Mouse (Mus musculus) skeletal muscle tissue, adult 2 months (tissue): ENCODE data around the gene Hsf5.

Experiments
- DNase-seq: peaks from one replicate; pipeline ENCODE4 v3.0.0-alpha.2; 2012; ENCODE audit warnings: low read depth, low spot score

The Hsf5 gene

GRCm38 (mm10) chr11:87616790-87617474 lies at the start of gene Hsf5:
TSS of gene Hsf5 (plus strand) at chr11:87617164.
- no peak for DNase-seq

- no peak for DNase-seq
Observed at GRCm38 (mm10) chr11:87568255-87568953, 48.6 kb upstream of the Hsf5 start, which contains the start of gene Sept4. TSS of gene Sept4 (plus strand) at chr11:87568903.

GRCm38 (mm10) chr11:87570743-87571142 lies 46.2 kb upstream of the Hsf5 start:
- DNase-seq = no peak

- no peak for DNase-seq
Observed at GRCm38 (mm10) chr11:87571361-87571950, 45.5 kb upstream of the Hsf5 start.

GRCm38 (mm10) chr11:87573751-87574150 lies 43.2 kb upstream of the Hsf5 start:
- DNase-seq = no peak

GRCm38 (mm10) chr11:87574520-87575180 lies 42.3 kb upstream of the Hsf5 start:
- no peak for DNase-seq

GRCm38 (mm10) chr11:87577601-87578248 lies 39.2 kb upstream of the Hsf5 start:
- DNase-seq = no peak

GRCm38 (mm10) chr11:87578249-87578962 lies 38.6 kb upstream of the Hsf5 start:
- DNase-seq = no peak

- DNase-seq = no peak
Observed at GRCm38 (mm10) chr11:87578963-87579601, 37.9 kb upstream of the Hsf5 start.

GRCm38 (mm10) chr11:87579713-87580112 lies 37.3 kb upstream of the Hsf5 start:
- DNase-seq = no peak

- DNase-seq = no peak
Observed at GRCm38 (mm10) chr11:87580543-87581085, 36.4 kb upstream of the Hsf5 start.

GRCm38 (mm10) chr11:87581161-87581865 lies 35.7 kb upstream of the Hsf5 start:
- no peak for DNase-seq

- no peak for DNase-seq
Observed at GRCm38 (mm10) chr11:87581933-87582710, 34.8 kb upstream of the Hsf5 start.

- no peak for DNase-seq
Observed at GRCm38 (mm10) chr11:87583291-87584034, 33.5 kb upstream of the Hsf5 start.

- peak; percentile 31 for DNase-seq
Observed at GRCm38 (mm10) chr11:87584711-87585505, 32.1 kb upstream of the Hsf5 start.

- no peak for DNase-seq
Observed at GRCm38 (mm10) chr11:87587211-87587874, 29.6 kb upstream of the Hsf5 start.

- DNase-seq = no peak
Observed at GRCm38 (mm10) chr11:87589605-87590004, 27.4 kb upstream of the Hsf5 start.
